ENCODE assay signal across 8 mouse cellular contexts in genomic region chr5:139907714-139908242, GRCm38 (mm10). TPM values are rescaled to one million over a fixed set of nuclear protein-coding genes. Genes with fewer than 3 reads are reported as not detected.
DNase-seq lines count a peak whose midpoint lies in the region; ATAC-seq and TF ChIP-seq lines count a peak whose summit lies in the region.

Gene Elfn1 (plus strand): TSS chr5:139907943.

- H3K9ac ChIP-seq in hindbrain, embryonic 12.5 days: peak within 1 kb of the TSS; percentile 82
- H3K9ac ChIP-seq in limb, embryonic 13.5 days: peak within 1 kb of the TSS; percentile 77
- H3K9ac ChIP-seq in midbrain, postnatal 0 days (replicated peaks; ENCODE audit: low read length, poor library complexity, severe bottlenecking): peak within 1 kb of the TSS; percentile 54

- peak within 1 kb of the TSS; percentile 68 for H3K4me3 ChIP-seq in layer of hippocampus, adult 2 months
- peak within 1 kb of the TSS; percentile 65 for H3K4me3 ChIP-seq in hindbrain, embryonic 12.5 days
- peak within 1 kb of the TSS; percentile 54 for H3K4me3 ChIP-seq in limb, embryonic 13.5 days
- H3K4me3 ChIP-seq in midbrain, postnatal 0 days (ENCODE audit: low read depth, low read length): peak within 1 kb of the TSS; percentile 55

- no peak for TF ChIP-seq CTCF in layer of hippocampus, adult 2 months (conservative IDR thresholded peaks at IDR 0.05)
- TF ChIP-seq CTCF in midbrain, postnatal 0 days (IDR thresholded peaks at IDR 0.05): no peak

- H3K4me2 ChIP-seq in hindbrain, embryonic 12.5 days (replicated peaks): peak within 1 kb of the TSS; percentile 98
- peak within 1 kb of the TSS; percentile 89 for H3K4me2 ChIP-seq in limb, embryonic 13.5 days (replicated peaks)
- H3K4me2 ChIP-seq in midbrain, postnatal 0 days (ENCODE audit: low read depth, low read length, poor library complexity, severe bottlenecking): peak within 1 kb of the TSS; percentile 98

- no peaks in the 10 kb centered on the region for H3K36me3 ChIP-seq in hindbrain, embryonic 12.5 days
- H3K36me3 ChIP-seq in limb, embryonic 13.5 days: no peaks in the 10 kb centered on the region
- H3K36me3 ChIP-seq in midbrain, postnatal 0 days (ENCODE audit: insufficient read depth, low read length): no peaks in the 10 kb centered on the region

- no peak for DNase-seq in layer of hippocampus, adult 2 months (ENCODE audit: low spot score in 2 of 2)
- no peak for DNase-seq in layer of hippocampus, adult 9-10 months (ENCODE audit: low spot score)
- DNase-seq in adrenal gland, postnatal 4 days (ENCODE audit: low spot score in 2 of 2): peak in 1 of 2 experiments; percentile 11
- DNase-seq in midbrain, postnatal 0 days (ENCODE audit: low spot score): peak; percentile 27
- no peak for DNase-seq in ovary, postnatal 14 days (ENCODE audit: low spot score)
- no peak for DNase-seq in urinary bladder, postnatal 36 days (ENCODE audit: low spot score in 2 of 2)

- peaks cover 56% of the 10 kb centered on the region for H3K4me1 ChIP-seq in hindbrain, embryonic 12.5 days
- H3K4me1 ChIP-seq in limb, embryonic 13.5 days: peaks cover 48% of the 10 kb centered on the region
- peaks cover 9% of the 10 kb centered on the region; the same call in 1 of the 2 replicates for H3K4me1 ChIP-seq in midbrain, postnatal 0 days (ENCODE audit: insufficient read depth, low read length)

- H3K9me3 ChIP-seq in hindbrain, embryonic 12.5 days (replicated peaks): no peaks in the 10 kb centered on the region
- H3K9me3 ChIP-seq in limb, embryonic 13.5 days: 0 out of 2 replicates have a peak, but pooled peaks cover 4% of the 10 kb centered on the region
- H3K9me3 ChIP-seq in midbrain, postnatal 0 days (ENCODE audit: low read length): no peaks in the 10 kb centered on the region

- peak; percentile 32 for ATAC-seq in hindbrain, embryonic 12.5 days (ENCODE audit: low FRiP score)
- no peak for ATAC-seq in limb, embryonic 13.5 days (ENCODE audit: low FRiP score, low read depth)
- ATAC-seq in midbrain, postnatal 0 days (ENCODE audit: low FRiP score): peak; percentile 41

- peak within 1 kb of the TSS; percentile 36; the same call in 1 of the 2 replicates for H3K27ac ChIP-seq in layer of hippocampus, adult 2 months
- H3K27ac ChIP-seq in hindbrain, embryonic 12.5 days: 0 out of 2 replicates have a peak within 1 kb of the TSS, but pooled peaks have one; percentile 2
- no peak within 1 kb of the TSS for H3K27ac ChIP-seq in limb, embryonic 13.5 days
- peak within 1 kb of the TSS; percentile 67 for H3K27ac ChIP-seq in midbrain, postnatal 0 days (ENCODE audit: low read depth, low read length)

- WGBS in hindbrain, embryonic 12.5 days: under 1% methylated on average over 30 of the region's 33 CpGs
- WGBS in limb, embryonic 13.5 days: under 1% methylated on average over 33 of the region's 33 CpGs
- under 1% methylated on average over 30 of the region's 33 CpGs for WGBS in midbrain, postnatal 0 days

- peaks cover 81% of the 10 kb centered on the region for H3K27me3 ChIP-seq in hindbrain, embryonic 12.5 days
- peaks cover 92% of the 10 kb centered on the region for H3K27me3 ChIP-seq in limb, embryonic 13.5 days
- peaks cover 13% of the 10 kb centered on the region for H3K27me3 ChIP-seq in midbrain, postnatal 0 days (ENCODE audit: insufficient read depth, low read length)

RNA-seq across cellular contexts. Expression of gene Elfn1, which starts in this region (rescaled TPM):
- total RNA-seq in layer of hippocampus, adult 2 months (2021): 10 to 100 TPM; 27.0 to 29.1 TPM
- 10 to 100 TPM; 14.1 to 16.8 TPM for total RNA-seq in adrenal gland, postnatal 4 days (2021)
- polyA plus RNA-seq in hindbrain, embryonic 12.5 days (2016; fragmentation: Nextera tagmentation; extraction: Ambion mirVana): 1.7 and 2.0 TPM in 2 replicates
- 0.29 and 0.43 TPM in 2 replicates for polyA plus RNA-seq in limb, embryonic 13.5 days (2015; fragmentation: Nextera tagmentation; extraction: Ambion mirVana)
- 21.5 and 57.5 TPM in 2 replicates for total RNA-seq in midbrain, postnatal 0 days (2014; rRNA removed)
- 3.1 and 3.7 TPM in 2 replicates for polyA plus RNA-seq in midbrain, postnatal 0 days (2015; fragmentation: Nextera tagmentation; extraction: Ambion mirVana)
